Mouse (Mus musculus) liver, embryonic 14.5 days (tissue): Measurements from ENCODE around the gene Bri3. TPM values are rescaled to one million over a fixed set of nuclear protein-coding genes. Genes with fewer than 3 reads are reported as not detected.

Experiments
- ATAC-seq: fragments of 200-750 bp; cut with Nextera tagmentation; 2 replicates; pipeline ENCODE4 v1.8.0; 2017; ENCODE audit warnings: moderate number of reproducible peaks, mild to moderate bottlenecking, moderate library complexity; ENCODE audit not compliant: insufficient read depth
- DNase-seq, 3 experiments: peaks; one replicate each; pipeline ENCODE4 v3.0.0-alpha.2; 2012 to 2013; ENCODE audit warnings: low read depth in 3 of 3, low spot score in 3 of 3
- H3K27ac ChIP-seq: fragments of 300-500 bp; sonication (generic); 2 replicates; pipeline ENCODE4 v1.5.1; 2014; ENCODE audit warnings: moderate library complexity, mild to moderate bottlenecking, control low read depth, inconsistent platforms
- H3K27me3 ChIP-seq: fragments of 300-500 bp; sonication (generic); 2 replicates; pipeline ENCODE4 v1.6.1; 2014; ENCODE audit warnings: mild to moderate bottlenecking, low read length, moderate library complexity; ENCODE audit not compliant: control insufficient read depth, insufficient read depth
- H3K36me3 ChIP-seq: fragments of 300-500 bp; sonication (generic); replicated peaks from 2 replicates; pipeline ENCODE4 v1.6.1; 2014; ENCODE audit warnings: low read depth; ENCODE audit not compliant: control insufficient read depth, insufficient read depth
- H3K4me1 ChIP-seq, 2 experiments: fragments of 200-500 bp in 1 of 2; fragments of 300-500 bp in 1 of 2; sonication (generic) in 1 of 2; replicated peaks; 2 replicates each; pipeline ENCODE4 v1.6.1; 2012 to 2014; ENCODE audit warnings: antibody characterized with exemption in 1 of 2, inconsistent platforms in 1 of 2, low read length in 1 of 2; ENCODE audit not compliant: control insufficient read depth in 2 of 2, insufficient read depth in 2 of 2
- H3K4me2 ChIP-seq: fragments of 300-500 bp; sonication (generic); 2 replicates; pipeline ENCODE4 v1.6.1; 2014; ENCODE audit warnings: low read depth, mild to moderate bottlenecking, control low read depth, moderate library complexity
- H3K4me3 ChIP-seq, 2 experiments: fragments of 200-500 bp in 1 of 2; fragments of 300-500 bp in 1 of 2; sonication (generic) in 1 of 2; 2 replicates each; pipeline ENCODE4 v1.5.1; 2012 to 2014; ENCODE audit warnings: low read depth in 2 of 2, low read length in 2 of 2, mild to moderate bottlenecking in 2 of 2, control low read depth in 1 of 2, inconsistent platforms in 1 of 2, moderate library complexity in 1 of 2; ENCODE audit not compliant: insufficient read depth in 1 of 2
- H3K9ac ChIP-seq: fragments of 300-500 bp; sonication (generic); replicated peaks from 2 replicates; pipeline ENCODE4 v1.6.1; 2014; ENCODE audit warnings: mild to moderate bottlenecking, control low read depth, moderate library complexity
- H3K9me3 ChIP-seq: fragments of 300-500 bp; sonication (generic); 2 replicates; pipeline ENCODE4 v1.6.1; 2016; ENCODE audit warnings: low read length, mixed read lengths; ENCODE audit not compliant: control insufficient read depth
- CTCF ChIP-seq: IDR thresholded peaks from 2 replicates; pipeline ENCODE4 v1.5.1; 2016; ENCODE audit warnings: antibody characterized with exemption, low read depth, control low read depth
- EP300 ChIP-seq: IDR thresholded peaks from 2 replicates; pipeline ENCODE4 v1.6.1; 2016; ENCODE audit warnings: antibody characterized with exemption, low read depth
- WGBS: fragments of 180-500 bp; shearing (Covaris S2); extraction: QIAGEN DNeasy Blood & Tissue Kit; methylation state at CpG from one replicate; pipeline ENCODE4 v1.1.7; 2014; ENCODE audit not compliant: insufficient replicate concordance; 5-methylcytosine and 5-hydroxymethylcytosine counted together
- polyA plus RNA-seq, 2 experiments: library from polyadenylated mRNA; depleted of rRNA in 1 of 2; stranded (reverse) in 1 of 2; unstranded in 1 of 2; fragments of >200 nt; fragmentation: Nextera tagmentation in 1 of 2; extraction: Ambion mirVana in 1 of 2; gene quantifications; 2 replicates each; pipeline versions ENCODE4 v1.2.1 to v1.2.3; 2012 to 2014

Bri3 gene
- polyA plus RNA-seq, 2 experiments, result 12.1 to 15.9 TPM

DNA sequence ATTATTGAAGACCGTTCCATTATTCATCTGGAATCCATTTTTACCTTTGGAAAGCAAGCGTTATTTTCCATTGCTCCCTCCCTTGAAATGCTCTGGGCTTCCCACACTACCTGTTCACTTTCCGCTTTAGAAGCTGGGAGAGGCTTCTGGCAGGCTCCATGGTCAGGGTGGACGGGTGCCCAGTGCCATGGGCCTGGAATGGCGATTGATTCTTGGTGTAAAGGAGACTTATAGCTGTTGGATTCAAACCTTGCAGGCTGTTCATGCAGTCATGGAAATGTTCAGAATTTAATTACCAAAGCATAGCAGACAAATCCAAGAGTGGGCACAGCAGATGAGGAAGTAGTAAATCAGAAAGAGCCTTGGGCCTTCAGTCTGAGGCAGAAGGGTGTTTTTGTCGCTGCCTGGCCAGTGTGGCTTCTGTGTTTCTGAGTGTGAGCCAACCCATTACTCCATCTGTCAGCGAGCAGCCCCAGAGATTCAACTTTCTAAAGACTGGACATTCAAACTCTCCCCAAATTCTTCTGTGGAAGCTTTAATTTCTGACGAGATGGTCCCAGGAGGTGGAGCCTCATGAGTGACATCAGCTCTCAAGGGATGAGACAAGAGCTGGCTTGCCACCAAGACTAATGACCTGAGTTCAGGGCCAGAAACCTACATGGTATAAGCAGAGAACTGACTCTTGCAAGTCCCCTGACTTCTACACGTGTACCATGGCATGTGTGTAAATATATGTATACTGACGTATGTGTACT lies 195.2 kb downstream of the Bri3 start:
- H3K4me2 ChIP-seq, result no peak overlapping the region
- H3K4me1 ChIP-seq, result no peaks in the 10 kb centered on the region
- no peak for TF ChIP-seq EP300
- no peak for TF ChIP-seq CTCF
- ATAC-seq (no peak), DNase-seq (no peak)
- no peak overlapping the region for H3K4me3 ChIP-seq
- H3K9me3 ChIP-seq, result no peaks in the 10 kb centered on the region
- H3K36me3 ChIP-seq, result no peaks in the 10 kb centered on the region
- no peak overlapping the region for H3K27ac ChIP-seq
- no peaks in the 10 kb centered on the region for H3K27me3 ChIP-seq
- 48% methylated on average over 10 of the region's 10 CpGs for WGBS
- H3K9ac ChIP-seq, result no peak overlapping the region

DNA sequence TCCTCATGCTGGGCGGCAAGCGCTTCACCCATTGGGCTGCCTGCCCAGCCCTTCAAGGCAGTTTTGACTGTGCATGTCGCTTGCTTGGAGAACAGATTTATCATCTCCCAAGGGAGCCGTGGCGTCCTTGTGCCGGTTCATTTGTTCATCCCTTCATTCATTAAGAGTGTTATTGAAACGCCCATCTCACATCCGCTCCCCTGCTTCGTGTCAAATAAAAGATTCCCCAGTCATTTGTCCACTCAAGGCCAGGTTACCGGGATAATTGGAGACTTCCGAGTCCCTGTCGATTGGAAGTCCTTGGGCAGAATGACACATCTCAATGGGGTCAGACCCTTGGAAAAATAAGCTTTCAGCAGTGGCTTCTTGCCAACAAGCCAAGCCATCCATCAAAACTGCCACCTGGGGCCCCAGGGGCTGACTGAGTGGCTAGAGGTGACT lies 197.6 kb downstream of the Bri3 start:
- no peak for DNase-seq
- 75% methylated on average over 12 of the region's 12 CpGs for WGBS

DNA sequence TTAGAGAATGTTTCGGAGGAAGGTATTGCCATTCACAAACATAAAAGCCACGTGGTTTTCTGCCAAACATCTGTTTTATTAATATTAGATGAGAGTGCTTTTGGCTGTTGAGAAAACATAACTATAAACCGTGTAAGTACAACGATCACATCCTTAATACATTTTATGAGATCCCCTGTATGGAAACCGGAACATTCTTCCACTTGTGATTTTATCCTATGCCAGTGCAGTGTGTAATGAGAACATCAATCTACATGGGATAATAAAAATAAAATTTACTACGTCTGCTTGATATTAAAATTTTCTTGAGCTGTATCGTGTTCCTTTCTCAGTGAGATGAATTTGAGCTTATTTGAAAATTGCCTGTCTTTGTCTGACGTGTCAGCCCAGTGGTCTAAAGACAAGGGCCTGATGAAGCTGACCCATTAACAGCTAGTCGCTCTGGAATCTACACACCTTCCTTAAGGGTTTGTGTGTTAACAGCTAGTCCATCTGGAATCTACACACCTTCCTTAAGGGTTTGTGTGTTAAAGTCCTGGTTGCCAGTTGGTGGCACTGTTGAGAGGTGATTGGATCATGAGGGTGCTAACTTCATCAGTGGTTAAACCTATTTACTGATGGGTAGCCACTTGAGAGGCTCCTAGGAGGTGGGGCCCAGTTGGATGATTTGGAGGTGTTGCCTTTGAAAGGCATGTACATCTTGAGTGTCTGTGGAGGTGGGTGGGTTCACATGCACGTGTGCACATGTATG lies 202.4 kb downstream of the Bri3 start:
- Histone ChIP-seq H3K9me3 (no peaks in the 10 kb centered on the region), H3K27me3 (no peaks in the 10 kb centered on the region), H3K4me3 (no peak overlapping the region), H3K4me1 (no peaks in the 10 kb centered on the region), H3K36me3 (no peaks in the 10 kb centered on the region), H3K27ac (no peak overlapping the region), H3K9ac (no peak overlapping the region), H3K4me2 (no peak overlapping the region)
- TF ChIP-seq CTCF, result no peak
- TF ChIP-seq EP300, result no peak
- WGBS, result 61% methylated on average over 10 of the region's 10 CpGs
- ATAC-seq (no peak), DNase-seq (no peak)

More for the DNA sequence above, 197.6 kb downstream of the Bri3 start:
- Histone ChIP-seq H3K4me2 (no peak overlapping the region), H3K9me3 (no peaks in the 10 kb centered on the region), H3K4me1 (no peaks in the 10 kb centered on the region), H3K9ac (no peak overlapping the region), H3K36me3 (no peaks in the 10 kb centered on the region), H3K27me3 (no peaks in the 10 kb centered on the region), H3K27ac (no peak overlapping the region), H3K4me3 (no peak overlapping the region)
- no peak for ATAC-seq
- TF ChIP-seq CTCF (no peak), EP300 (no peak)

DNA sequence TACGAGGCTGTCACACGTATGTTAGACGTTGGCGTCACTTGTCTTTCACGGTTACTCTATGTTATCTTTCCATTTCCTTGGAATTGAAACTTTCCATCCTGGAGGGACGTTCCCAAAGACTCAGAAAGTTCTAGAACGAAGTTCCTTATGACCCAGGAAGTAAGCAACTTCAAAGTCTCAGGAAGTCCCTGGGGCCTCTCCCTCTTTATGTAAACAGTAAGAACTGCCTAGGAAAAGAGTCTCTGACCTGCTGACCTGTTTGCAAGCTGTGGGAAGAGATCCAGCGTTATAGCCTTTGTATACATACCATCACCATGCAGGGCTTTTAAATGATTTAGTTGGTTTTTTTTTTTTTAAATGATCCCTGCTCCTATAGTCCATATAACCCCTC lies 203.0 kb downstream of the Bri3 start:
- H3K9ac ChIP-seq, result no peak overlapping the region
- no peaks in the 10 kb centered on the region for H3K27me3 ChIP-seq
- ATAC-seq (no peak), DNase-seq (no peak)
- H3K4me1 ChIP-seq, result no peaks in the 10 kb centered on the region
- no peak overlapping the region for H3K4me2 ChIP-seq
- WGBS, result 49% methylated on average over 8 of the region's 8 CpGs
- H3K4me3 ChIP-seq, result no peak overlapping the region
- no peaks in the 10 kb centered on the region for H3K36me3 ChIP-seq
- no peak overlapping the region for H3K27ac ChIP-seq
- no peaks in the 10 kb centered on the region for H3K9me3 ChIP-seq
- TF ChIP-seq EP300 (no peak), CTCF (no peak)

DNA sequence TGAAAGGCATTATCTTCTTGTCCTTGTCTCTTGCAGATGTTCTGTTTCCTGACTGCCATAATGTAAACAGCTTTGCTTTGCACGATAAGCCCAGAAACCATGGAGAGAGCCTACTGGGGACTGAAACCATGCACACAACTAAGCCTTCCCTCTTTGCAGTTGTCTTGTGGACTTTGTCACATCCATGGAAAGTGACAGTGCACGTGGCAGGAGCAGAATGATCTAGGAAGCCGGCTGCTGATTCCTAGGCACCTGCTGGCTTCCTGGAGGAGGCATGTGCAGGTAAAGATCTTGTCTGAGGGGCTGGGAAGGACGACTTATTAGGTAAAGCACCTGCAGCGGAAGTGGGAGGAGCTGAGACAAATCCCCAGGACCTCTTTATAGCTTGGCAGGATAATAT lies 203.7 kb downstream of the Bri3 start:
- Histone ChIP-seq H3K9ac (no peak overlapping the region), H3K27me3 (no peaks in the 10 kb centered on the region), H3K9me3 (no peaks in the 10 kb centered on the region), H3K4me2 (no peak overlapping the region), H3K27ac (no peak overlapping the region), H3K4me1 (no peaks in the 10 kb centered on the region), H3K4me3 (no peak overlapping the region), H3K36me3 (no peaks in the 10 kb centered on the region)
- no peak for DNase-seq
- no peak for ATAC-seq
- 36% methylated on average over 5 of the region's 5 CpGs for WGBS
- TF ChIP-seq CTCF (no peak), EP300 (no peak)
